Mouse (Mus musculus) ovary, adult 18-20 months (tissue): Measurements from ENCODE around the gene Gpkow.
A peak's percentile ranks its signal among the peaks of the same experiment; 100 is the strongest.
"Not testable (repeated sequence)": the region's sequence is repeated elsewhere in the genome, so short reads cannot be mapped to it uniquely, and the experiment has no call there.

ENCODE experiments used
- DNase-seq: peaks from one replicate; pipeline ENCODE4 v3.0.0; 2022; ENCODE audit warnings: low spot score, mixed read lengths

Gpkow gene

DNA sequence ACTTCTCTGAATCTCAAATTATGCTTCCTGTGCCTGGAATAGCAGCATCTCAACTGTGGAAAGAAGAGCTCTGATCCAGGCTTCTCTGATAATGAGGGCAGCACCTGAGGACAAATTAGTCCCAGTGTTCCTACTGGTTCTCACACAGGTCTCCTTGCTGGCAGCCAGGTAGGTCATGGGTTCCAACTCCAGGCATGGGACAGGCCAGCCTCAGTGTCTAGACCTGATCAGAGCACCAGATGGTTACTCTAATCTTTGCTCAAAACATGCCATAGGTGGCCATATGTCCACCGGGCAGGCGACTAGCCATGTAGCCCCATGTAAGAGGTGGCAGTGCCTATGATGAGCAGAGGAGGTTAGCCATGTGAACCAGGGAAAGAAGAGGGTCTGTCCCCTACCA is 8.6 kb upstream of the Gpkow start:
- DNase-seq: no peak

DNA sequence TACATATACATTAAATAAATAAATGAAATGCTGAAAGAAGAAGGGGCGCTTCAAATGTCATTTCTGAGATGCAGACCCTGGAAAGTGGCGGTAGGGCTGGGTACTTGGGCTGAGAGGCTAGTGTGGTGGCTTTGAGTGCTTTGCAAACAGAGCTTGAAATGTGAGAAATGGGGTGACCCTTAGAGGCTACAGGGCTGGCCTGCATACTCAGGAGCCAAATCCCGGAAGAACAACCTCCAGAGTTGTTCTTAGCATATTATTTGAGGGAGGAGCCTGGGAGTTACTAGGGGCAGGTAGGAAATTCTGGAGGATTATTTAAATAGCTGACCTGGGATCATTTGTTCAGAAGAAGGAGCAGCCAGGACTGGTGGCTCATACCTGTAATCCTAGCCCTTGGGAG is 6.4 kb upstream of the Gpkow start:
- DNase-seq: no peak

DNA sequence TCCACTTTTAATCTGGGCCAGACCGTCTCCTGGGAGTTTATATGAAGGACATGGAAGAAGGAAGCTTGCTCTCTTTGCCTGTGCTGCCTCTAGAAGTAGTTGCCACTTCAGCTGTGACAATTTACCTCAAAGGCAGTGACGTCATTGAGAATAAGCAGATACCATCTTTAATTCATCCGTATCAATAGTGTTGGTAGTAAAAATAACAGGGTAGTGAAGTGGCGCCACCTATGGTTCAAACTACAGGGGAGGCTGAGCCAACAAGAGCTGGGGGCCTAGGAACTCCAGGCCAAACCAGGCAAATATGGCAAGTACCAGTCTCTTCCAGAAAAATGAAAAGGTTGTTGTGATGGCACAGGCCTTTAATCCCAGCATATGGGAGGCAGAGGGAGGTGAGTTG is 4.1 kb upstream of the Gpkow start:
- no peak for DNase-seq

DNA sequence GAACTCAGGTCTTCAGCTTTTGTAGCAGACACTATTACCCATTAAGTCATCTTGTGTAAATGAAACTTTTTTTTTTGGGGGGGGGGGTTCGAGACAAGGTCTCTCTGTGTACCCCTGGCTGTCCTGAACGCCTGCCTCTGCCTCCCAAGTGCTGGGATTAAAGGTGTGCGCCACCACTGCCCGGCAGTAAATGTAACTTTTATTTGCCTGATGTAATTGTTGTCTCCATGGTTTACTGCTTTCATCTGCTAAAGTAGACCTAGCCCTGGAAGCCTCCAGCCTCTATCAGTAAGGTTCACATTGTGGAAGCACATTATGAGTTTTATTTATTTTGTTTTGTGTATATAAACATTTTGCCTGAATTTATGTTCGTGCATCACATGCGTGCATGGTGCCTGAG is 411 bp upstream of the Gpkow start:
- no peak for DNase-seq

DNA sequence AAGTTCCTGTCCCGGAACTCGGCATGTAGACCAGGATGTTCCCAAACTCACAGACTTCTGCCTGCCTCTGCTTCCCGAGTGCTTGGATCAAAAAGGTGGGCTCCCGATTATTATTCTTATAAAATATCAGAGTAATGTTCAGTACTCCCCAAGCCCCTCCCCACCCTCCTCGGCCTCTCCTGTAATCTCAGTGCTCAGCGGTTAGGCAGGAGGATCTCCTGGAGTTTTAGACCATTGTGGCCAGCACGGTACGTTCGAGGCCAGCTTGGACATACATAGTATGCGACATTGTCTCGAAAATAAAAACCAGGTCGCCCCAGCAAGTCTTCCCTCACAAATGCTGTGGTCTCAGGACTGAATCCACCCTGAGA is 16.8 kb downstream of the Gpkow start:
- not testable (repeated sequence) for DNase-seq

DNA sequence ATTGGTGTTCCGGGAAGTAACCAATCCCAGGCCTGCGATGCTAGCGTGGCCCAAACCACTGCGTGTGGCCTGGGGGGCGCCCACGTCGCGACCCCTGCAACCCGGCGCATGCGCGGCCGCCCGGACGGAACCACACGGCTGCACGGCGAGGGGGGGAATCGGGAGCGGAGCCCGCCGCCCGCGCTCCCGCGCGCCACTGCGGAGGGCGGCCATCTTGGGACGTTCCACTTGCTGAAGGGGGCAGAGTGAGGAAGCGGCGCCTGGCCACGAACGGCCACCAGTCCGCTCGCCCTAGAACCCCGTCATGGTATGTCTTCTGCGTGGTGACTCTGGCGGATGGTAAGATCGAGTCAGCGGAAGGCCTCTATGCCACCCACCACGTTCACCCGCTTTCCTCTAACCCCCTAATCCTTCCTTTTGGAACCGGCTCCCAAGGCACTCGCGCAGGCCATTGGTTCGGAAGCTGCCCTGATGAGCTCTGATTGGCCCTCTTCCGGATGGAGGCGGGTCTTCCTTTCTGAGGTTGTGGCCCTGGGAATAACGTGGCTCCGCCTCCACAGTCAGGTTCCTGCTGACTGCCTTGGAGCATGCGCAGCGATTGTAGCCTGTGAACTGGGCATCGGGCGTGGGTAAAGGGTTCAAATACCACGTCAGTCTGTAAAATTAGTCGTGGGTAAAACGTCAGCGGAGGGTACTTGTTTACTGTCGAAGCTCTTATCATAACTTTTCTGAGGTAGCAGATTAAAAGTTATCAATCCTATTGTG is 17.4 kb downstream of the Gpkow start, which contains the start of gene Wdr45:
Gene Wdr45 (plus strand): TSS at position 199 of the 765 bp plus-strand sequence.
- DNase-seq: peak; percentile 93

DNA sequence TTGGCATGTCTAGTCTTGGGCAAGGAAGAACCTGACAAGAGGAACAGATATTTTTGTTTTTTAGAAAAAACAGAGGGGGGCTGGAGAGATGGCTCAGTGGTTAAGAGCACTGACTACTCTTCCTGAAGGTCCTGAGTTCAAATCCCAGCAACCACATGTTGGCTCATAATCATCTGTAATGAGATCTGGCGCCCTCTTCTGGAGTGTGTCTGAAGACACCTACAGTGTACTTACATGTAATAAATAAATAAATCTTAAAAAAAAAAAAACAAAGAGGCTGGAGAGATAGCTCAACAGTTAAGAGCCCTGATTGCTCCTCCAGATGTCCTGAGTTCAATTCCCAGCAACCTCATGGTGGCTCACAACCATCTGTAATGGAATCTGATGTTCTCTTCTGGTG is 19.1 kb downstream of the Gpkow start:
- DNase-seq: not testable (repeated sequence)

DNA sequence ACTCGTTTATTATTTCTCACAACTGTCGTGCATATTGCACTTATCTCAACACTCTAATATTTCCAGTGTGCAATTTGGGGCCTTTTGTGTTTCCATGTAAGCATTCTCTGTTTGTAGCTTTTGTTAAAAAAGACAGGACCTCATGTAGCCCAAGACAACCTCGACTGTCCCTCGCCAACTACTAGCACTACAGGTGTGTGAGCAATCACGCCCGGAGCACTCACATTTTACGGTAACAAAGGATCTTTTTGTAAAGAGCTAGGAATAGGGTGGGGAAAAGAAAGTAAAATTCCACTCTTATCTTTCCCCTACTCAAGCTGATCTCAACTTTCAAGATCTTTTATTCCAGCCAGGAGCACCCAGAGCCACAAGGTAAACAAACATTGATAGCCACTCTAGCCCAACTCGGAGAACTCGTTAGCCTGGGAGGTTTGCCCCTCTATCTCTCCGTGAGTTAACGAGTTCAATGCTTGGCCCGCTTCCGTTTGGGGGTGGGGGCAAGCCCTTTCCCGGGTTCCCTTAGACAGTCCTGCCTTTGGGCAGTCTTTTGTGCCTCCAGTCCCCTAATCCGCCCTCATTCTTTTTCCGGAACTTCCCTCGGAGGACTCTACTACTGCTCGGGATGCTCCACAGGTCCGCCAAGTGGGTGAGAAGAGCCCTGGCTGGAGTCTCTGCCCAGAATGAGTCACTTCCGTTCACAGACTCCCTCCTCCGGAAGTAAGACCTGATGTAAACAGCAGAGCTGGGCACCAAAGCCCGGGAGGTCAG is 24.8 kb downstream of the Gpkow start, which contains the start of gene Gm45208:
Gene Gm45208 (plus strand): TSS at position 732 of the 768 bp plus-strand sequence.
- DNase-seq: peak; percentile 49

DNA sequence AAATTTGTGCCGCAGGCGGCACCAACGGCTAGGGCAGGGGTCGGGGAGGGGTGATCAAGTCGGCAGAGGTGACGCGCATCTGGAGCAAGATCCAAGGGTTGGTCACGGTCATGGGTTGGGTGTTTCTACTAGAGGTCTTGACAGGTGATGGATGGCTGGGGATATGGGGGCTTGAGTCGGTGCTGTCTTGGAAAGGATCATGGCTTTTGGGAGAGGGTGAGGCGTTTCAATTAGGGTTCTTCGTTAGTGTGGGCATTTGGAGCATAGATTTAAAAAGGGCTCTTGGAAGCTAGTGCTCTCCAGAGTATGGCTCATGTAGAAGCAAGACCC is 25.3 kb downstream of the Gpkow start:
- DNase-seq: no peak

- no peak for DNase-seq
Observed at GRCm38 (mm10) chrX:7722691-7723090, 25.8 kb downstream of the Gpkow start.

DNA sequence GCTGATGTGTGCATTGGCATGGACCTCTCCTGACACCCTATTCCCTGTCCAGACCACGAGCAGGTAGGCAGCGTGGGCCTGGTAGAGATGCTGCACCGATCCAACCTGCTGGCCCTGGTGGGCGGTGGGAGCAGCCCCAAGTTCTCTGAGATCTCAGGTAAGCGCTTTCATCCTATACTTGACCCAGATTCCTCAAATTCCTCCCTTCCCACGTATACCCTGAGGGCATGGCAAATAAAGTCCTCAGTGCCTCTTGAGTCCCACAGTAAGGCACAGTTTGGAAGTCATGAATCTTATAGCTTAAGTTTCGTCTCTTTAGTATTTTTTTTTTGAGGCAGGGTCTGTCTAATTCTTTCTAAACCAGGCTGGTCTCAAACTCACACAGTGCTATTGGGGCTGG is 27.2 kb downstream of the Gpkow start:
- DNase-seq: no peak

- DNase-seq: no peak
Observed at GRCm38 (mm10) chrX:7725841-7726240, 28.9 kb downstream of the Gpkow start.

DNA sequence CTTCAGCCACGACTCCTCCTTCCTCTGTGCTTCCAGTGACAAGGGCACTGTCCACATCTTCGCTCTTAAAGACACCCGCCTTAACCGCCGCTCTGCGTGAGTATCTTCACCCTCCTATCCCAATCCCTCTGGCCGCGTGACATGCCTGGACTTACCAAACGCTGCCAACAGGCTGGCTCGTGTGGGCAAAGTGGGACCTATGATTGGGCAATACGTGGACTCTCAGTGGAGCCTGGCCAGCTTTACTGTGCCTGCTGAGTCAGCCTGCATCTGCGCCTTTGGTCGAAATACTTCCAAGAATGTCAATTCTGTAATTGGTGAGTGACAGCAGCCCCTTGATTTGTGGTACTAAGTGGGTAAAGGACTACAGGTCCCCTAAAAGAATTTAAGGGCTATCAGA is 30.2 kb downstream of the Gpkow start:
- DNase-seq: no peak

- peak; percentile 77 for DNase-seq
Observed at GRCm38 (mm10) chrX:7728215-7728921, 31.4 kb downstream of the Gpkow start, which contains the start of gene Praf2. Gene Praf2 (plus strand): TSS chrX:7728439.

- DNase-seq: no peak
Observed at GRCm38 (mm10) chrX:7728922-7729265, 32.0 kb downstream of the Gpkow start.

- DNase-seq: no peak
Observed at GRCm38 (mm10) chrX:7733571-7734156, 36.7 kb downstream of the Gpkow start.

DNA sequence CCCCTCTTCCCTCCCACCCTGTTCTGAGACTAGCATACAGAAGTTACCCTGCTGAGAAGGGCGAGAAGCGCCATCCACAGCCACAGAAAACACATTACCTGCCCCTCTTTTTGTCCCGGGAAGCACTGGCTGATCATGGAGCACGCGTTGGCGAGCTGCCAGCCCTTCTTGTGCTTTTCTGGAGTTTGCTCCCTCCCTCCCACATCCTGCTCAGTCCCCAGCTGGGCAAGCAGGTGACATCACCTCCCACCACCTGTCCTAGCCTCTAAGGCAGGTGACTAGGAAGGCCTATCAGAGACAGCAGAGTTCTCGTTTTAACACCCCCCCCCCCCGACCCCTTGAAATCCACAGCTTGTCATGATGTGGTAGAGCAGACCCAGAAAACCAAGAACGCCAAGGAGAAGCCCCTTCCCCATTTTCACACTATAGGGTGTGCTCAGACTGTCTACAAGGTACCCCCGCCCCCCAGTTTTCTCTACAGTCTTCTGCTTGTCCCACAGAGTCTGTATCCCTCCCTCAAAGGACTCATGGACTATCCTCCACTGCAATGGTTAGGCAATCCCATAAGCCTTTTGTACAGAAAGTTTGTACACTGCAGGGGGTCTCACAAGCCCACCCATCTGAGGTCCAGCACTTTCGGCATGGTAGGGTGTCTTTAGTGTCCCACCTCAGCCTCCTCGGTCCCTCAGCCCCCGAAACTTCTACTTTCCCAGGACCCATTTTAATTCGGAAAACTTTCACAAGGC is 42.6 kb downstream of the Gpkow start:
- DNase-seq: no peak

GRCm38 (mm10) chrX:7740082-7740819 is 43.3 kb downstream of the Gpkow start:
- DNase-seq: no peak

DNA sequence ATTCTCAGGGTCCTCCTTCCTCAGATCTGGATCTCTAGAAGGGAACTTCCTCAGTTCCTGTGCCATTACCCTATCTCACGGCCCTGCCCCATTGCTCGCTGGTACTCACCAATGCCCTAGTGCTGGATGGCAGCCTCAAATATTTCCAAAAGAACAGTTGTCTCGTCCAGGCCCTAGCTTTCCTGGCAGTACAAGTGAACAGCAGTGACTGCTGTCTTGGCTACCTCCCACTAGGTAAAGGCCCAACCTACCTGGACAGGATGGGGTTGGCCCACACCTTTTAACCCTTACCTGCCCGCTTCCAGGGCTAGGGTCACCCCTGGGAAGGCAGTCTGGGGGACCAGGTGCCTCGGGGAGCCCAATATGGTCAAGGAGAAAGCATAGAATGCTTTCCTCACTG is 44.2 kb downstream of the Gpkow start:
- no peak for DNase-seq

- DNase-seq: no peak
Observed at GRCm38 (mm10) chrX:7743470-7743869, 46.5 kb downstream of the Gpkow start.

DNA sequence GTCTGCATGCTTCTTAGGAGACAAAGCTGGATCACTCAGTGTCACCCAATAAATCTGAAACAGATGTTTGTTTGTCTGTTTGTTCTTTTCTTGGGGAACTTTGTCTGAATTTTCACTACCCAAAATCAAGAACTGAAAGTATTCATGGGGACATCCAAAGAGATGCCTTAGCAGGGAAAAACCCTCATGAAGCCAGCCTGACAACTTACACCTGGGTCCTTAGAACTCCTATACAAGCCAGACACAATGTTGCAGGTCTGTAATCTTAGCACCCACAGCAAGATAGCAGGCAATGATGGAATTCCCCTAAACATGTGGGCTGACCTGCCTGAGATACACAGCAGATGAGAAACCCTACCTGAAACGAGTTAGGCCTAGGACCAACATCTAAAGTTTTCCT is 48.0 kb downstream of the Gpkow start:
- DNase-seq: no peak
